Mouse (Mus musculus): Measurements from ENCODE around the gene Usp54.
A peak's percentile ranks its signal among the peaks of the same experiment; 100 is the strongest.

Gene Usp54

DNA sequence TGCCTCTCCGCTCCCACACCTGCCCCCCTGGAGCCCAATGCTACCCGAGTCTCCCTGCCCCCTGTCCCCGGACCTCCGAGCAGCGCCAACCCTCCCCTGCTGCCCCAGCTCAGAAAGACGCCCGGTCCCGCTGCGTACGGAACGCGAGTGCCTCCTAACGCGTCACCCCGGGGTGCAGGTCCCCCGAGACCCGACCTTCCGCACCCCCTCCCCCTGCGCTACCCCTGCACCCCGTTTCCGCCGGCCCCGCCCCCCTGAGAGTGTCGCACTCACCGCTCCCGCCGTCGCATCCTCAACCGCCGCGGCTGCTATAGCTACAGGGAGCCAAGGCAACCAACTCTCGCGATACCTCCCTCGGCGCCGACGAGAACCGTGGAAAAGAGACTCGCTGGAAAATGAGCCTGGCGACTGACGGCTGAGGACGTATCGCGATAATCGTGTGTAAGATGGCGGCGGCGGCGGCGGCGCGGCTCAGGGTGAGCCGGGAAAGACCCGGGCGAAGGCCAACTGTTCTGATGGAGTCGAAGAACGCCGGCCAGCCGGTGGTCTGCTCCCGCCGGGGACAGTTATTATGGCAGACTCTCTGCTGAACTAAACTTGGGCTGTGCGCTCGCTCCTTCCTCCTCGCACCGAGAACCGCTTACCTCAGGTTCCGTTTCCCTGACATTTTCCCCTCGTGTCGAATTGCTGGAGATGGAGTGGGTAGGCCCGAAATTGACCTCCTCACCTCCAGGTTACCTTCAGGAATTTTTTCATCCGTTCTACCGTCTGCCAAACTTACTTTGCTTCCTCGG is at the start of gene Usp54:
Gene Usp54 (minus strand): TSS at position 420 of the 794 bp plus-strand sequence.
- DNase-seq (ENCODE audit: low spot score in 2 of 2), result peak; percentile 88 to 98

DNA sequence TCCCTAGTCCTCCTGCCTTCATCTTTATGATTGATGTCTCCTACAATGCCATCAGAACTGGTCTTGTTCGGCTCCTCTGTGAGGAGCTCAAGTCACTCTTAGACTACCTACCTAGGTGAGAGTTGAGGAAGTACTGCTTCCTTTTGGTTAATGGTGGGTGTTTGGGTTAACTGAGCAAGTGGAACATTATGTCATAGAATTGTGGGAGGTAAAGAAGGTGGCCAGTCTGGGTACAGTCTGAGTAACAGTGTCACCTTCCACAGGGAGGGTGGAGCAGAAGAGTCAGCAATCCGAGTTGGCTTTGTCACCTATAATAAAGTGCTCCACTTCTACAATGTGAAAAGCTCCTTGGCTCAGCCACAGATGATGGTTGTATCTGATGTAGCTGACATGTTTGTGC is 48.1 kb upstream of the Usp54 start:
- DNase-seq (ENCODE audit: low spot score in 2 of 2), result no peak

DNA sequence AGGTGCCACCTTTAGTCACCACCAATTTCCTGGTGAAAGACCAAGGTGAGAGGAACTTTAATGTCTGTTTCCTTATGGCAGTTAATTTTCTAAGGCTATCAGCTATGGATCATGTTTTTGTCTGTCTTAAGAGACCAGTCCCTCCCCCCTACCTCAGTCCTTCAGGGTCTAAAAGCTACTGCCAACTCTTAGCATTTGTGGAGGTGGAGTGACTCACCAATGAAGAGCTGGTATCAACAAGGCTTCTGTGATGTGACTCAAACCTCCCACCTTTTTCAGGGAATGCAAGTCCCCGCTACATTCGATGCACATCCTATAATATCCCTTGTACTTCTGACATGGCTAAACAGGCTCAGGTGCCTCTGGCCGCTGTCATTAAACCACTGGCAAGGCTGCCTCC is 45.7 kb upstream of the Usp54 start:
- peak in 1 of 2 experiments; percentile 40 for DNase-seq (ENCODE audit: low spot score in 2 of 2)

DNA sequence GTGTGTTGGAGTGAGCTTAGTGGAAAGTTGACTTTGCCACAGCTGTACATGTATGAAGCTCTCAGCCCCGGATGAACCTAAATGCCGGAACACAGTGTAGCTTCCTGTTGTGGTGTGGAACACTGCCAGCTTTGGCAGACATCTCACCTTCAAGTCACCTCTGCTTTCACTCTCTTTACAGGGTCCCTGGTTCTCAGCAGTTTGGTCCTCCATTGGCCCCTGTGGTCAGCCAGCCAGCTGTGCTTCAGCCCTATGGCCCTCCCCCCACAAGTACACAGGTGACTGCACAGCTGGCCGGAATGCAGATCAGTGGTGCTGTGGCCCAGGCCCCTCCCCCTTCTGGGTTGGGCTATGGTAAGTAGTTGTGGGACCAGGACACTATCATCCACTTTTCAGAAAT is 41.6 kb upstream of the Usp54 start:
- no peak for DNase-seq (ENCODE audit: low spot score in 2 of 2)

DNA sequence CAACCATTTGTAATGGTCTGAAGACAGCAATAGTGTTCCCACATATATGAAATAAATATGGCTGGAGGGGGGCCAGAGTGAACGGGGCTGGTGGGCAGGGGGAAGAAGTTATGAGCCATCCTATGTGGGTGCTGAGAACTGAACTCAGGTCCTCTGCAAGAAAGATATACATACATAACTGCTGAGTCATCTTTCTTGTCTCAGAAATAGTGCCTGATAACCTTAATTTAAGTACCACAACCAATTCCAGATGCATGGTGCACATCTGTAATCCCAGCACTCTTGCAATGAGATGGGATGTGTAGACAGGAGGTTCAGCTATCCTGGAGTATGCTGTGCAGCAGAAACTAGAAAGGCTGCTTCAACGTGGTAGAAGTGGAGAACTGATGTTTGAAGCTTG is 40.9 kb upstream of the Usp54 start:
- DNase-seq (ENCODE audit: low spot score in 2 of 2), result no peak

DNA sequence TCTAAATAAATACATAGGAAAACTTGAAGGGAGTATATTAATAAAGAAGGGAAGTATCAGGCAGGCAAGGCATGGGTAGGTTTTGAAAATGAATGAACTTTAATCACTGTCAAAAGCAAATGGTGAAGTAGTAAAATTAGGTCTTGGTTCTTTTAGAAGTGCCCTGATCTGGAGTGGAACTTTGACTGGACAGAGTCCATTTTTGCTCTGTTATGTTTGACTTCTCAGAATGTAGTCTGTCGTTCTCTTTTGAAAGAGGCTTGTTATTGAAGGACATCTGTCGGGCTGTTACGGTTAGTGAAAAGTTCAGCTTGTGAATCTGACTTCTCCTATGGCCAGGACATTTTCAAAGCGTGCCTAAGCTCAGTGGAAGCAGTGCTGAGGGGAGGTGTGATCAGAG is 37.0 kb upstream of the Usp54 start:
- DNase-seq (ENCODE audit: low spot score in 2 of 2), result no peak

DNA sequence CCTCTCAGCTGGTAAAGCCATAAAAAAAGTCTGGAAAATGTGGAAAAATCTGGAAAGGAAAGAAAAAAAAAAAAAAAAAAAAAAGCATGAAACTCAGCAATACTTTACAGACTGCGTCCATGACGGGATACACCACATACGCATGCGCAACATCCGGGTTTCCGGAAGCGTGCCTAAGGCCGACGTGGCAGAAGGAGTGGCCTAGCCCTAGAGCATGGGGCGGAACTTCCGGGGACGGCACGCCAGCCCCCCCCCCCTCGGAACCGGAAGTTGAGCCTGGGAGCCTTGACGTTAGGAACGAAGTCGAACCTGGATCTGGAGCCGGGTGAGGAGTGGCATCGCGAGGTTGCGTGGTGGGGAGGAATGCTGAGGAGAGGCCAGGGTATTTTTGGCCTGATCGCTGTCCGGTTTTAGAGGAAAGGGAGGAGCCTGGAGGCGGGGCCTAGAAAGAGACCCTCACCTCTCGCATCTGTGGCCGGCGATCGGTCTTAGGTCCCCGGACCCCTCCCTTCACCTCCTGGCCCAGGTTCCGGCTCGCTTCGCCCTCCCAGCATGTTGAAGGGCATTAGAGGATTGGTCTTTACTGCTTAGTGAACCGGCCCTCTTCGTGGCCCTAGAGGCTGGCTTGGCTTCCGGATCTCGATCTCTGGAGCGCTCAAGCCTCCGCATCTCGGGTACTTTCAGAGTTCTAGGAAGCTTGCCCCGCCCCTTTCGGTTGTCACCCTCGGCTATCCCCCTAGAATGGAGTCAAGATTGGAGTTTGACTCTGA is 33.4 kb upstream of the Usp54 start, which contains the start of gene Sec24c:
Gene Sec24c (plus strand): TSS at position 245 of the 770 bp plus-strand sequence.
- DNase-seq (ENCODE audit: low spot score in 2 of 2), result peak; percentile 90 to 94

DNA sequence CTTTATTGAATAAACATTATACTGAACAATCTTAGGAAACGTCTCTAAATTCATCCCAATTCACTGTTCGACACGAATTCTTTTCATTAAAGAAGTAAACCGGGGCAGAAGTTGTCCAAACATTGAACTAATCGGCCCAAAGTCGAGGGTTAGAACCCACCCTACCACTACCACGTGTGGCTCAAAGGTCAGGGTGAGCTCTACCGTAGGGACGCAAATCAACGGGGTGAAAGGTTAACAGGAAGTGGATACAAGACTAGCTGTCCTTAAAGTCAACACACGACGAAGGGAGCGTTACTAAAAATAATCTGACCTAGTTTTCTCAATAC is 32.8 kb upstream of the Usp54 start:
- peak in 1 of 2 experiments; percentile 76 for DNase-seq (ENCODE audit: low spot score in 2 of 2)

DNA sequence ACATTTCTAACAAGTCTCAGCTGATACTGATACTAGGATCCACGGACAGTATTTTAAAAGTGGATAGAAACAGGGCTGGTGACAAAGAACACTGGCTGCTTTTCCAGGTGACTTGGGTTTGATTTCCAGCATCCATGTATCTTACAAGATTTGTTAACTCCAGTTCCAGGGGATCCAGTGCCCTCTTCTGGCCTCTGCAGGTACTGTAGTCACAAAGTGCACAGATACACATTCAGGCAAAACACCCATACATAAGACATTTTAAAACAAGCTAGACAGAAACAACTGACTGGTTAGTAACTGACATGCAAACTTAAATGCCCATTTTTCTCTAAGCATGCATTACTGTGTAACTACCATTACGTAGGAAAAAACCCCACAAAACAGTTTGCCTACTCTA is 32.1 kb upstream of the Usp54 start:
- no peak for DNase-seq (ENCODE audit: low spot score in 2 of 2)

DNA sequence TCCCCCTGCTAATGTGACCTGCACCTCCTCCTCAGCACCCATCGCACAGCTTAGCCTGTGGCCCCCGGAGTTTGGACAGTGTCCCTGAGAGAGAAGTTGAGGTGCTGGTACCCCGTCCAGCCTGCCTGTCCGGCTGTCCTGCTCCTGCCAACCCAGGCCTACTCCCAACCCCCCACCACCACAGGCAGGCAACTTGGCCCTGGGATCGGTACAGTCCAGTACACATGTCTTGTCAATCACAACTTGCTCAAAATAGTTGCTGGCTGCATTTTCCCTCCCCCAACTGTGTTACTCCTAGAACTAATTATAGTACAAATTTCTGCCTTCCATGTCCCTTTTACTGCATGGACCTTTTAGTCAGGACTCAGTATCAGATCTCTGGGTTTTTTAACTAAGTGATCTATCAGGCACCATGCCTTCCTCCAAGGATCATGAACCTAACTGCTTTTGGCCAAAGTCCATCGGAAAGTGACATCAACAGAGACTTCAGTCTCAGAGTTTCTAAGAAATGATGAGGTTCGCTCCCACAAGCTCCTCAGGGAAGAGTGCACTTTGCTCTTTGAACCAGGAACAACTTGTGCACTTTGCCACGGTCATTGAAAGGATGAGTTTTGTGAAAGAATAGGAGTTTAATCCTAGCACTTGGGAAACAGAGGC is 27.4 kb upstream of the Usp54 start, which contains the start of gene Synpo2l:
Gene Synpo2l (minus strand): TSS at position 201 of the 657 bp plus-strand sequence.
- no peak for DNase-seq (ENCODE audit: low spot score in 2 of 2)

DNA sequence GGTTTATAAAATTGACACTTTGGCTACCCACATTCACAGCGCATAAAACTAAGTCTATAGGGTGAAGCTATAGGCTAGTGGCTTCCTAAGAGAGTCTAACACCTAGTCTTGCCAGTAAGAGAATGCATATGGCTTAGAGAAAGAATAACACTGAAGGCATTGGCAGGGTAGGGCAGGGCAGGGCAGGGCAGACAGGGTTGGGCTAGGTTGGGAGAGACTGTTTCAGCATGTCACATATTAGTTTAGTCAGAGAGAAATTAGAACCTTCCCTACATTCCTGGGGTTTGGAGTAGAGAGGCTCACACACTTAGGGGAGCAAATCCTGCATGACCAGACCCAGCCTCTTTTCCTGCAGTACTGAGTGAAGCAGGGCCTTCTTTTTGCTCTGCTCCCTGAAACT is 26.6 kb upstream of the Usp54 start:
- DNase-seq (ENCODE audit: low spot score in 2 of 2), result no peak

DNA sequence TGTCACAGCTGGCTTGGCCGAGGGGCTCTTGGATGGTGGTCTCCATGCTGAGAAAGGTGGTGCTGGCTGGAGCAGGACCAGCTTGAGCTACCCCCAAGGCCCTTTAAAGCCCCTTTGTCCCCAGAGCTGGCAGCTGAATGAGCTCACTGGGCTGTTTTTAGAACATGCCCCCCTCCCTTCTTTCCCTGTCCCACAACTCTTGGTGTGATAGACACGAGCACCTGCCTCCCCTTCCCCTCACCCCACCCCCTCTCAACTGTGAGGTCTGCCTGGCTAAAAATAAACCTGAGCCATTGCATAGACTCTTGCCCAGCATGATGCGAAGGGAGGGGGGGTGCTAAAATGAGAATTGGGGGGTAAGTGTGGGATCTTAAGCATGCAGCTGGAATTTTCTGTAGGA is 23.6 kb upstream of the Usp54 start:
- no peak for DNase-seq (ENCODE audit: low spot score in 2 of 2)

DNA sequence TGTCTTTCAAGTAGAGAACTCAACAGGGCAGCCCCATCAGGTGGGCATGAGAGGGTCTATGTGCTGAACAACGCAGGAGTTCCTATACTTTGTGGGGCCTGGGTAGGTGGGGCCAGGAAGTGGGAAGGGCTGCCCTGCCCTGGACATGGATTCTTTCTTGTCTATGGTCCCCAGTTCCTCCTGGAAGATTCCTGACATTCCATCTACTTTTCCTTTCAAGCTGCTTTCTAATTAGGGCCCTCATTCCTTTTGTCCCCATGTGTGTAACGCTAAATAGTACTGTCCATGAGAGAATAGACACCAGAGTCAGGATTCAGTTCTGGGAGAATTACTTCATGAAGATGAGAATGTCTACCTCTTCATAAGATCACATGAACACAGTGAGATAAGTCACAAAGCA is 22.7 kb upstream of the Usp54 start:
- DNase-seq (ENCODE audit: low spot score in 2 of 2), result no peak

DNA sequence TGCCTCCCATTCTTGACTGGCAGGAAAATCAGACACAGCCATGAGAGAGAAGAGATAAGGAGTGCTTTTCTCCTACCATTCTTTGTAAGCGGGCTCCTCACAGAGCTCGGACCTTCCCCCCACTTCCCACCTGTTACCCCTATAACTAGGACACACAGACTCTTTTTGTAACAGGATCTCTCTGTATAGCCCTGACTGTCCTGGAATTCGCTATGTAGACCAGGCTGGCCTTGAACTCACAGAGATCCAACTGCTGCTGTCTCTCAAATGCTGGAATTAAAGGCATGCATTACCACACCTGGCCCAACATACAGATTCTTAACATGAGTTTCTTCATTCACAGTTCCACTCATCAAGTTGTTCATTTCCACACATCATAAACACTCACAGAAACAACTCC is 21.9 kb upstream of the Usp54 start:
- no peak for DNase-seq (ENCODE audit: low spot score in 2 of 2)

DNA sequence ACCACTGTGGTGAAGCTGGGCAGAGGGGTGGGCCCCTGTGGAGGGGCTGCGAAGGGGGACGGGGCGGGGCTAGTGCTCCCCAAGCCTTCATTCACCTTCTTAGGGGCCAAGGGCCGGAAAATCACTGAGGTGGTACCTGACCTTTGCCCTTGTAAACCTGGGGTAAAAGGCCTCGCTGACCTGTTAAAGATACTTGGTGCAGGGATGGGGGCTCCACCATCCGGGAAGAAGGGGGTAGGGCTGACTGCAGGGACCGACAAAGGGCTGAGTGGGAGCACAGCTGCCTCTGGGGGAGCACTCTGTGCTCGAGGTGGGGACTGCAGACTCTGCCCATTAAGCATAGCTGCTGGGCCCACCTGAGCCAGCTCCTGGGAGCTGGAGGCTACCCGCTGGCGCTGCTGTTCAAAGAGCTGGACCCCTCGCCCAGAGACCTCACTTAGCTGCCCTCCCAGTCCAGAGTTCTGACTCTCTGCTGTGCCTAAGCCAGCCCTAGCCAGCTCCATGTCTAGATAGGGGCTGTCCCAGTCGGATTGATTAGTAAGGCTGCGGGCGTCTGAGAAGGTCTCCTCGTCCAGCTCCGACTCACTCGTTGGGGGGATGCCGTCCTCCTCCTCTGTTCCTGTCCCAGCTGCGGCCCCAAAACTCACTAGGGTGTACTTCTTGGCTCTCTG is 20.9 kb upstream of the Usp54 start:
- no peak for DNase-seq (ENCODE audit: low spot score in 2 of 2)

DNA sequence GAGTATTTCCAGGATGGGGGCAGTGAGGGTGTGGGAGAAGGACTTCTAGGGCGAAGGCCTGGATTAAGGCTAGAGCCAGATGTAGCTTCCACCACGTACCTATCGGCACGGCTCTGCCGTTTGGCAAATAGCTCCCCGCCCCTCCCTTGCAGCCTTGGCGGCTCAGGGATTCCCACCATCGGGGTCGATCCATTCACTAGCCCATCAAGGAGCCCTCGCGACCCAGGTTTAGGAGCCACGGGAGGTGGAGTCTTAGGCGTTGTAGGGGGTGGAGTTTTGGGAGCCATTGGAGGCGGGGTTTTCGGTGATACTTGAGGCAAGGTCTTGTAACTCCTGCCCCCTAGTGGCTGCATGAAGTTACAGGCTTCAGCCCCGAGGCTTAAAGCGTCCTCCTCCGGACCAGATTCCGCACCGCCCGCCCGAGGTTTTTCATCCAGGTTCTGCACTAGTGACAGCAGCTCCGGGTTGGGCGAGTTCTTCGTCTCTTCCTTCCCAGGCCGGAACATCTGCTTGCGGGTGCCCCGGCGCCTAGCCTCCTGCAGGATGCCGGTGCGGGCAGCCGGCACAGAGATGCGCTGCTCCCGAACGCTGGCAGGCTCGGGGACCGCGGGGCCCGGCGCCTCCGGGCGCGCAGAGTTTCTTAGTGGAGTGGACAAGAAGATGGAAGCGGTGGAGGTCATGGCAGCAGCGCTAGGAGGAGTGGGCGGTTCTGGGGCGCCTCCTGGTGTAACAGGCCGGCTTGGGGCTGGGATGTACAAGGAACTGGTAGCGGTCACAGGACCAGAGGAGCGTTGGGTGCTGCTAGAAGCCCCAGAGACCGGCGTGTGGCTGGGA is 20.2 kb upstream of the Usp54 start:
- DNase-seq (ENCODE audit: low spot score in 2 of 2), result peak; percentile 90 to 97

DNA sequence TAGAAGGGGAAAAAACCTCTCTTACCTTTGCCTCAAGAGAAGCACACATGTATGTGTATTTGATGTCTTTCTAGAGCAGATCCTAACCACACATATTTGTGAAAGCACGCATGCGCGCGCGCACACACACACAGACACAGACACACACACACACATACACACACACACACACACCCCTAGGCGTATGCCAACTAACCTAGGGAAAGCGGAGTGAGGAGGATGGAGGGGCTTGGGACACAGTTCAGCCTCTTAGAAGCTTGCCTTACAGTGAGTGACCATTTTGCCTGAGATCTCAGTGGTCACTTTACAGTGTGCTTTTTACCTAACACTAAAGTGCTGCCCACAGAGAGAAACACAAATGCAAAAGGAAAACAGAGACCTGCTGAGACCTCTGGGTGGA is 18.8 kb upstream of the Usp54 start:
- no peak for DNase-seq (ENCODE audit: low spot score in 2 of 2)

DNA sequence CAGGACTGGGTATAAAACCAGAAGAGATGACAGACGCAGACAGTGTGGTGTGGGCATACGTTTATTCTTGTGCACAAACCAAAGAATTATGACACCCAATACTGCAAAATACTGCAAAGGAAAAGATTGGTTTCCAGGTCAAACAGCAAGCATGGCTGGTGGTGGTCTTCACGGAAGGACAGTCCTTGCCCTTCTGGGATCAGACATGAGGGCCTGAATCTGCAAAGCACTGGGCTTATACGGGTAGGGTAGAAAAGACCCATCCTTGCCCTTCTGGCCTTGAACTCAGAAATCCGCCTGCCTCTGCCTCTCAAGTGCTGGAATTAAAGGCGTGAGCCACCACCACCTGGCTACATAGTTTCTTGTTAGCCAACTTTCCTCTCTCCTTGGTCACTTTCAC is 18.0 kb upstream of the Usp54 start:
- no peak for DNase-seq (ENCODE audit: low spot score in 2 of 2)

DNA sequence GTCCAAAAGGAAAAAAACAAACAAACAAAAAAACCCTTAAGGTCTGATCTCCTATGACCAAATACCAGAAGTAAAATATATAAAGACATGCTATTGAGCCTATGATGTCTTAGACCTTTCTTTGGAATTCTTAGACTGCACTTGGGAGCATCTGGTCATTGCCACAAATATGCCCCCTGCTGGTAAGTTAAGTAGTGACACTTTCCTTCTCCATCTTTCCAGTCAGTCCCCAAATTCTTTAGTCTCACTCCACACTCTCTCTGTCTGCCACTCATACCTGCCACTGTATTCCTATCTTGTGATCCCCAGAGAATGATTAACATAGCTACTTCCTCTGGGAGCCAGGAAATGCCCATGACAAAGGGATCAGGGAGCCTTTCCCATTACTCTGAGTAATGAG is 17.5 kb upstream of the Usp54 start:
- DNase-seq (ENCODE audit: low spot score in 2 of 2), result peak in 1 of 2 experiments; percentile 71

DNA sequence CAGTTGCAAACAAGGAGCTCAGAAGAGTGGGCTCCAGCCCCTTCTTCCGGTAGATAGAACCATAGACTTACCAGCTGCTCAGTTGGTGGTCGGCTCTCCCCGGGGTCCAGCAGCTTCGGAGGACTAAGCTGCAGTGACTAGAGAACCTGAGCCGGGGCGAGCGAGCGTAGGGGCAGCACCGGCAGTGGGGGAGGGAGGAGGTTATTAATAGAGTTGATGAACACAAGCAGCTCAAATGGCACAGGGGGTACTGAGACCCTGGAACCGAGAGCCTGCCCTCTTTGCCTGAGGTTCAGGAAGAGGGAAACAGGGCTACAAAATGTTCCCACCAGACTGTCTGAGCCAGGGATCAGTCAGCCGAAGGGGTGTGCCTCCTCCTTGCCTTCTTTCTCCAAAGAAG is 15.5 kb upstream of the Usp54 start, which contains the start of gene Myoz1:
Gene Myoz1 (minus strand): TSS at position 180 of the 400 bp plus-strand sequence.
- no peak for DNase-seq (ENCODE audit: low spot score in 2 of 2)

DNA sequence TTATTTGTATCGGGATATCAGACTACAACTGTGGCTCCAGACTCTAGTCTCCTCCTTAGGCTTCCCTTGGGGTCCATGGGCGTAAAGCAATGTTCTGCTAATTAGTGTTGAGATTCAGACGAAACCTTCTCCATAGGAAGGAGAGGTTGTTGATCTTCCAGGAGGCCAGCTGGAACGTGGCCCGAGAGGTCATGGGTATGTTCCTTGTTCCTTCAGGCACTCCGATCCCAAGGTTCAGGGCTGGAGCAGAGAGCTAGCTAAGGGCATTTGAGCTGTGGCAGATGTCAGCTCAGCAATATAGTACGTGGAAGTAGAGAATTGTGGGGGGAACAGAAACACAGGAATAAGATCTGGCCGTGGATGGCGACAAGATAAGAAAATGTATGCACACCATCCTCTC is 14.9 kb upstream of the Usp54 start:
- no peak for DNase-seq (ENCODE audit: low spot score in 2 of 2)

Measured in left cerebral cortex, adult 9 months (tissue).